Mouse (Mus musculus) midbrain, embryonic 15.5 days (tissue): ENCODE results near the gene Tmem223. TPM values are rescaled to one million over a fixed set of nuclear protein-coding genes. Genes with fewer than 3 reads are reported as not detected.
A peak's percentile ranks its signal among the peaks of the same experiment; 100 is the strongest.

ENCODE experiments used
- ATAC-seq: fragments of 200-750 bp; cut with Nextera tagmentation; replicated peaks from 2 replicates; pipeline ENCODE4 v1.8.0; 2017; ENCODE audit warnings: moderate TSS enrichment
- H3K27ac ChIP-seq: fragments of 300-500 bp; sonication (generic); 2 replicates; pipeline ENCODE4 v1.5.1; 2015; ENCODE audit warnings: mild to moderate bottlenecking, inconsistent platforms
- H3K27me3 ChIP-seq: fragments of 300-500 bp; sonication (generic); replicated peaks from 2 replicates; pipeline ENCODE4 v1.6.1; 2015; ENCODE audit warnings: inconsistent platforms
- H3K36me3 ChIP-seq: fragments of 300-500 bp; sonication (generic); replicated peaks from 2 replicates; pipeline ENCODE4 v1.6.1; 2015; ENCODE audit warnings: inconsistent platforms
- H3K4me1 ChIP-seq: fragments of 300-500 bp; sonication (generic); 2 replicates; pipeline ENCODE4 v1.6.1; 2015; ENCODE audit warnings: inconsistent platforms
- H3K4me2 ChIP-seq: fragments of 300-500 bp; sonication (generic); 2 replicates; pipeline ENCODE4 v1.6.1; 2015; ENCODE audit warnings: inconsistent platforms, mild to moderate bottlenecking, moderate library complexity
- H3K4me3 ChIP-seq: fragments of 300-500 bp; sonication (generic); 2 replicates; pipeline ENCODE4 v1.5.1; 2015; ENCODE audit warnings: mild to moderate bottlenecking, inconsistent platforms
- H3K9ac ChIP-seq: fragments of 300-500 bp; sonication (generic); 2 replicates; pipeline ENCODE4 v1.6.1; 2015; ENCODE audit warnings: mild to moderate bottlenecking, inconsistent platforms
- H3K9me3 ChIP-seq: fragments of 300-500 bp; sonication (generic); 2 replicates; pipeline ENCODE4 v1.6.1; 2016; ENCODE audit warnings: inconsistent platforms
- WGBS: fragments of 180-500 bp; shearing (Covaris S2); methylation state at CpG from one replicate; pipeline ENCODE4 v1.1.7; 2015; ENCODE audit warnings: mixed read lengths; 5-methylcytosine and 5-hydroxymethylcytosine counted together
- polyA plus RNA-seq: library from polyadenylated mRNA; unstranded; fragments of >200 nt; fragmentation: Nextera tagmentation; extraction: Ambion mirVana; gene quantifications from 2 replicates; pipeline ENCODE4 v1.2.1, GENCODE M21; 2015

Tmem223 gene
- polyA plus RNA-seq: 212 and 213 TPM in 2 replicates

DNA sequence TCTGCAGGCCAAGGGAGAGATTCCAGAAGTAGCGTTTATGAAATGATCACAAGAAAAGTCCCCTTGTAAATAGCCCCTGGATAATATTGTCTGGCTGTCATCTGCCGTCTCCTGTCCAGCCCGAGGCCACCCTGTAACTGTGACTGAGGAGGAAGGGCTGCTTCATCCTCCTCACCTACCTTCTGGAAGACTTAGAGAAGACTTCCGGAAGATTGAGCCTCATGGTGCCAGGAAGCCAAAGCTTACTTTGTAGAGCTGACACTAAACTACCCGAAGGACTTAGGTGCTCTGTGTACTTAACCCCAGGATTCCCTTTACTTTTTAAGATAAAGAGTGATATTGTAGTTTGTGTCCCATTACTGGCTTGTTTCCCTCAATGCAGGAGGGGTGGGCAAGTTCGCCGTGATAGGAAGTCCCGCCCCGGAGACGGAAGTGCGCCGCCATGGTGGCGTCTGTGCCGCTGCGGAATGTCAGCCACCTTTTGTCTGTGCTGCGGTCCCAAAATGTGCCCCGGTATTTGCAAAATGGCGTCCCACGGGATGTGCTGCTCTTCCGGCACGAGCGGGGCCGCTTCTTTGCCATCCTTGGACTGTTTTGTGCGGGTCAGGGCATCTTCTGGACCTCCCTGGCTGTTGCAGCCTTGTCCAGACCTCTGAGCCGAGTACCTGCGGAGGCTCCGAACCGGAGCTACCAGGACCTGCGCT, at the start of gene Tmem223:
Gene Tmem223 (plus strand): TSS at position 430 of the 704 bp plus-strand sequence.
- Histone ChIP-seq H3K4me2 (peak within 1 kb of the TSS; percentile 68), H3K9me3 (no peaks in the 10 kb centered on the region), H3K27ac (peak within 1 kb of the TSS; percentile 93), H3K9ac (peak within 1 kb of the TSS; percentile 97), H3K36me3 (peaks cover 38% of the 10 kb centered on the region), H3K4me3 (peak within 1 kb of the TSS; percentile 92), H3K27me3 (no peaks in the 10 kb centered on the region), H3K4me1 (peaks cover 38% of the 10 kb centered on the region)
- WGBS: 20% methylated on average over 29 of the region's 29 CpGs
- peak; percentile 44; the same call in 1 of the 2 replicates for ATAC-seq

DNA sequence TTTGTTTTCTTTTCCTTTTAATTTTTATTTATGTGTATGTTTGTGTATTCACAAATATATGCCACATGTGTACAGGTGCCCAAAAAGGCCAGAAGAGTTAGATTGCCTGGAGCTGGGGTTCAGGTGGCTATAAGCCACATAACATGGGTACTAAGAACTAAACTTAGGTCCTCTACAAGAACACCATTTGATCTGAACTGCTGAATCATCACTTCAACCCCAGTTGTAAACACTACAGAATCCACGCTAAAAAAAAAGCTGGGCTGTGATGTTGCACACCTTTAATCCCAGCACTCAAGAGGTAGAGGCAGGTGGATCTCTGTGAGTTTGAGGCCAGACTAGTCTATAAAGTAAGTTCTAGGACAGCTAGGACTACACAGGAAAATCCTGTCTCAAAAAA, 49.4 kb upstream of the Tmem223 start:
- ATAC-seq: no peak
- no peaks in the 10 kb centered on the region for H3K27me3 ChIP-seq
- H3K36me3 ChIP-seq: peaks cover 8% of the 10 kb centered on the region
- no peaks in the 10 kb centered on the region for H3K9me3 ChIP-seq
- H3K4me2 ChIP-seq: peak overlapping the region; percentile 69
- no peak overlapping the region for H3K9ac ChIP-seq
- H3K27ac ChIP-seq: no peak overlapping the region
- WGBS: 91% methylated on average over 1 of the region's 1 CpGs
- peaks cover 32% of the 10 kb centered on the region for H3K4me1 ChIP-seq
- peak overlapping the region; percentile 82; the same call in 1 of the 2 replicates for H3K4me3 ChIP-seq

DNA sequence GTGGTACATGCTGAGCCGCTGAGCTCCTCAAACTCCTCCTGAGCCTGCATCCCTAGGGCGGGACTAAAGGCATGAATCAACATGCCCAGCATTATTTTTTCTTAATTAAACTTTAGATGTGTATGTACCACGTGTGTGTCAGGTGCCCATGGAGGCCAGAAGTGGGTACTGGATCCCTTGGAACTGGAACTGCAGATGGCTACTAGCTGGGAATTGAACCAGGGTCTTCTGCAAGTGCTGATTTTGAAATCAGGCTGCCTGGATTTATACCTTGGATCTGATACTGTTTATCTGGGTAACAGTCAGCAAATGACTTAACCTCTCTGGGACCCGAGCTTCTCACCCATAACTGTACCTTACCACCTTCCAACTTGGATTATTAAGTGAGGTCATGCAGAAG, 48.8 kb upstream of the Tmem223 start:
- H3K9me3 ChIP-seq: no peaks in the 10 kb centered on the region
- H3K27ac ChIP-seq: peak overlapping the region; percentile 98
- ATAC-seq: no peak
- peaks cover 8% of the 10 kb centered on the region for H3K36me3 ChIP-seq
- peak overlapping the region; percentile 82 for H3K4me3 ChIP-seq
- peak overlapping the region; percentile 69 for H3K4me2 ChIP-seq
- H3K27me3 ChIP-seq: no peaks in the 10 kb centered on the region
- peaks cover 32% of the 10 kb centered on the region for H3K4me1 ChIP-seq
- H3K9ac ChIP-seq: peak overlapping the region; percentile 95
- WGBS: 69% methylated on average over 4 of the region's 4 CpGs

DNA sequence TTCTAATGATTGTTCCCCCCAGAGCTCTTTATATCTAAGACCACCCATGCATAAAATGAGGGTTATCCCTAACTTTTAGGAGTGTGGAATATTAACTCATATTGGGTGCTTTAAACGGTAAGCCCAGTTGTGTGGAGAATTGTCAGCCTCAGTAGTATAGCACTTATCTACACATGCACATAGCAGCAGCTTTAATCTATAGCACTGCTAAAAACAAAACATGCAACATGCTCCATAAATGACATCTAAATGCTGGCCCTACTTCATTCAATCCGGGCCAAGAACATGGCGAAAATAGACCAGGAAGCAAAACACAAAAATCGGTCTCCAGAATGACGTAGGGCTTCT, 48.3 kb upstream of the Tmem223 start:
- 0% methylated on average over 5 of the region's 5 CpGs for WGBS
- peaks cover 32% of the 10 kb centered on the region for H3K4me1 ChIP-seq
- peak overlapping the region; percentile 82 for H3K4me3 ChIP-seq
- H3K27ac ChIP-seq: peak overlapping the region; percentile 98
- H3K9me3 ChIP-seq: no peaks in the 10 kb centered on the region
- peak overlapping the region; percentile 95 for H3K9ac ChIP-seq
- H3K27me3 ChIP-seq: no peaks in the 10 kb centered on the region
- peaks cover 8% of the 10 kb centered on the region for H3K36me3 ChIP-seq
- peak overlapping the region; percentile 69 for H3K4me2 ChIP-seq
- ATAC-seq: peak; percentile 25; the same call in 1 of the 2 replicates

DNA sequence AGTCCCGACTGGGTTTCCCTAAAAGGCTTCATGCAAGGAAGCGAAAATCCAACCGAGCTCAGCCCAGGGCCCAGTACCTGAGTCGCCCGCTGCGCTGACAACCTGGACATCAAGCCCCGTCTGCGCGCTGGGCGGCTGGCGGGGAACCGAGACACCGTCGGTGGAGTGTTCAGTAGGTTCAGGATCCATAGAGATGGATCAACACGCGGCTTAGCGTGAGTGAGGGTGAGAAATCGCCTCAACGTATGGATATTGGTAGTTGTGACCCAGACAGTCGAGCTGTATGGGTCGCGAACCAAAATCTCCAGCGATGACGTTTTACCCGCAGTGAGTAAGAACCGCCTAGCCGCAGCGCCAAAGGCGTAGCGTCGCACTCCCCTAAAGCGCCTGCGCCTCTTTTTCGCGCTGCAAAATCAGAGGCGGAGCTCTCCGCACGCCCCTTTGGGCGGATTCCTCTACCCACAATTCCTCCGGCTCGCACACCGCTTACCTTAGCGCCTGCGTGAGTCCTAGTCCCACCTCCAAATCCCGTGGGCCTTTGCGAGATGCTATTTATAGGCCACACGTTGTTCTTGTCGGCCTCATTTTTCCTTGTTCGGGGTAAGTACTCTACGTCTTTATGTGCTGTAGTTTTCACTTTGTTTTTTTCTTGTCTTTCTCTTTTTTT, 47.8 kb upstream of the Tmem223 start, which contains the start of gene Slc3a2:
Gene Slc3a2 (minus strand): TSS at position 463 of the 667 bp plus-strand sequence.
- ATAC-seq: peak; percentile 97
- peak within 1 kb of the TSS; percentile 82 for H3K4me3 ChIP-seq

DNA sequence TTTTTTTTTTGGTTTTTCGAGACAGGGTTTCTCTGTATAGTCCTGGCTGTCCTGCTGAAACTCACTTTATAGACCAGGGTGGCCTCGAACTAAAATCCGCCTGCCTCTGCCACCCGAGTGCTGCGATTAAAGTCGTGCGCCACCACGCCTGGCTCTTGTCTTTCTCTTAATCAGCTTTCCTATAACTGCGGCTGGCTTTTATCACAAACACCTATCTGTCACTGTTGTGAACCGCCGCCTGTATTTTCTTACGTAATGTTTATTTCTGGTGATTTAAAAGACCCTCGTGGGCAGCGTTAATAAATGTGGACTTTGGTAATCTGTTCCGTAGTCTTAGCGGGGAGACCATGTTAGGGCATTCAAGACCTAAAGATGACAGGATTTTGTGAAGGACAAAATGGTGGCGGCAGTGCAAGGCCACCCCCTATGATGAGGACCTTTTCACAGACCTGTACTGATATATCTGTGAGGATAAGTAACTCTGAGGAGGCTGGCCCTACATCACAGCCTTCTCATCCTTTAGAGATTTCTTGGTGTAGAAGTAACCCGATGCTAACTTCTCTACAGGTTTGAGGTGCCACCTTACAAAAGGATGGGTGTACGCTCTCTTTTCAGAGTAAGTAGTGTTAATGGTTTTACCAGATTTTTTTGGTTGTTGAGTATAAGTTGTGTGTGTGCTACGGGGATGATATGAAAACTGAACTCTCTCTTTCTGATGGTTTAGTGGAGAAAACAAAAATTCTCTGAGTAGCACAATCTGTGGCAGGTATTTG, 47.0 kb upstream of the Tmem223 start:
- under 1% methylated on average over 20 of the region's 20 CpGs for WGBS
- ATAC-seq: peak; percentile 0

More for the DNA sequence above, 47.8 kb upstream of the Tmem223 start, which contains the start of gene Slc3a2:
- Histone ChIP-seq H3K4me2 (peak within 1 kb of the TSS; percentile 69), H3K27ac (peak within 1 kb of the TSS; percentile 98), H3K9ac (peak within 1 kb of the TSS; percentile 95), H3K27me3 (no peaks in the 10 kb centered on the region), H3K4me1 (peaks cover 32% of the 10 kb centered on the region), H3K9me3 (no peaks in the 10 kb centered on the region), H3K36me3 (peaks cover 8% of the 10 kb centered on the region)
- WGBS: under 1% methylated on average over 50 of the region's 50 CpGs

DNA sequence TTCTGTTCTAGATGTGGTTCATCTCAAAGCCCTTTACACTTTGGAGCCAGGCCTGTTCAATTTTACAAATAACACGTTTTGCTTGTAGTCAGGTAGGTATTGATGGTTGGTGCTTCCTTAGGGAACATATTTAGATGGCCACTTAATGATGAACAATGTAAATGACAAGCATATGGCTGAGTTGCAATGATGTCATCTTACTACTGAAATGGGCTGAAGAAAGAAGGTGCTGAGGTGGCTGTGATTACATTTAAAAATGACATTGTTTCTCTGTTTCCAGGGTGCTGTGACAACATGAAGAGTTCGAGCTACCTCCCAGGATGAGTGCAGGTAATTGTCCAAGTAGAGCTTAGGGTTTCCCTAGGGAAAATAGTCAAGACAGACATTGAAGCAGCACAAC, 46.4 kb upstream of the Tmem223 start:
- Histone ChIP-seq H3K9me3 (no peaks in the 10 kb centered on the region), H3K36me3 (peaks cover 8% of the 10 kb centered on the region), H3K9ac (peak overlapping the region; percentile 91), H3K4me2 (peak overlapping the region; percentile 69), H3K4me1 (peaks cover 32% of the 10 kb centered on the region), H3K27ac (peak overlapping the region; percentile 79; the same call in 1 of the 2 replicates), H3K27me3 (no peaks in the 10 kb centered on the region), H3K4me3 (peak overlapping the region; percentile 82)
- ATAC-seq: no peak
- 1% methylated on average over 2 of the region's 2 CpGs for WGBS

More for the DNA sequence above, 47.0 kb upstream of the Tmem223 start:
- H3K9ac ChIP-seq: peak overlapping the region; percentile 91
- peaks cover 32% of the 10 kb centered on the region for H3K4me1 ChIP-seq
- peaks cover 8% of the 10 kb centered on the region for H3K36me3 ChIP-seq
- H3K4me3 ChIP-seq: peak overlapping the region; percentile 82
- H3K27me3 ChIP-seq: no peaks in the 10 kb centered on the region
- H3K9me3 ChIP-seq: no peaks in the 10 kb centered on the region
- H3K4me2 ChIP-seq: peak overlapping the region; percentile 69
- peak overlapping the region; percentile 79 for H3K27ac ChIP-seq

DNA sequence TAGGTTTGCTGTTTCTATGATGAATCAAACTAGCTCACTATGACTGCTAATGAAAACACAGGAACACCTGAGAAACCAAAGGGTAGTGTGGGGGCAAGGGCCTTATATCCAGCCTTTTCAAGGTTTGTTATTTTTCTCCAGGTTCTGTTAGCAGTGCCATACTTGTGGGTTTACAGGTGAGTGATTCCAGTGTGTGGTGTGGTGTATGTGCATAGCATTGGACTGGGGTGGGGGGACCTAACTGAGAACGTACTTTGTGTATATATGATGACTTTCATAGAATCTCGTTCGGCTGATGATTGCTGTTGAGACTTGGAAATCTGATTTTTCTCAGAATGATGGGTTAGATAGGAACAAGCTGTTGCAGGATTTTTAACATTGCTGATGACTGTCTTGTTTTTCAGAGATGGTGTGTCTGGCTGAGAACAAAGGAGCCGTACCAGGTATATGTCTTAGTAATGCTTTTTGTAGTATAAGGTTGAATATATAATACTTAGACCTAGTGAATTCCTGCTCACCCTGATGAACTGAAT, 45.6 kb upstream of the Tmem223 start:
- H3K9ac ChIP-seq: peak overlapping the region; percentile 91; the same call in 1 of the 2 replicates
- peaks cover 8% of the 10 kb centered on the region for H3K36me3 ChIP-seq
- peaks cover 32% of the 10 kb centered on the region for H3K4me1 ChIP-seq
- no peaks in the 10 kb centered on the region for H3K27me3 ChIP-seq
- H3K9me3 ChIP-seq: no peaks in the 10 kb centered on the region
- peak overlapping the region; percentile 69; the same call in 1 of the 2 replicates for H3K4me2 ChIP-seq
- no peak for ATAC-seq
- 59% methylated on average over 4 of the region's 4 CpGs for WGBS
- H3K4me3 ChIP-seq: peak overlapping the region; percentile 82; the same call in 1 of the 2 replicates
- no peak overlapping the region for H3K27ac ChIP-seq

DNA sequence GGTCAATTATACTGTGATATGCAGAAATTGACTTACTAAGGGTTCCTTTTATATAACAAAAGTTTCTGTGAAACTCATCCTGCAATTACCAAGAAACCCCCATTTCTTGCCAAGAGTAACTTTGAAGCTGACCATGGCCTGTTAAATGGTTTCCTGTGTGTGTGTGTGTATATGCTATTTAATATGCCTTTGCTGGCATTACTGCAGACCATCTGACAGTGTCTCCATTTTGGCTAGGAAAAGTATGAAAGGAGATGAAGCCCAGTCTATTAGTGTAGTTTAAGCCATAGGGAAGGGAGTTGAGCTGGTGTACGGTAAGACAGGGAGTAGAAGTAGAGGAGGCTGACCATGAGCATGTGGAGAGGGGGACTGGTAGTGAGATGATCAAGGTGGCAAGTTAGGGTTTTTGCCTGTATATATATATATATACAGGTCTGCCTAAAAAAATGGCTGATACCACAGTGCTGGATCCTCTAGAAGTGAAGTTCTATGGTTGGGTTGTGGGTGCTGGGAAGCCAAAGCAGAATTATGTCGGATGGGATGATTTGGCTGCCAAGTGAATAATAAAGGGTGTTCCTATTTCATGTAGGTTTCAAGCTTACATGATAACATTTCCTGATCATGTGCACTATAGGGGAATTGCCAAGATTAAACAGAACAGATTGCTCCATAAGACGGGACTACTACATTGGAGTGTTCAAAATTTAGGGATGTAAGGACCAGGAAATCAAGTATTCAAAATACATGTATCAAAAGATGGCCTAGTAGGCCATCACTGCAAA, 44.0 kb upstream of the Tmem223 start:
- H3K9me3 ChIP-seq: no peaks in the 10 kb centered on the region
- ATAC-seq: no peak
- H3K9ac ChIP-seq: no peak overlapping the region
- H3K27me3 ChIP-seq: no peaks in the 10 kb centered on the region
- H3K36me3 ChIP-seq: peaks cover 8% of the 10 kb centered on the region
- no peak overlapping the region for H3K4me2 ChIP-seq
- peaks cover 23% of the 10 kb centered on the region for H3K4me1 ChIP-seq
- WGBS: 21% methylated on average over 3 of the region's 3 CpGs
- H3K27ac ChIP-seq: no peak overlapping the region
- no peak overlapping the region for H3K4me3 ChIP-seq

DNA sequence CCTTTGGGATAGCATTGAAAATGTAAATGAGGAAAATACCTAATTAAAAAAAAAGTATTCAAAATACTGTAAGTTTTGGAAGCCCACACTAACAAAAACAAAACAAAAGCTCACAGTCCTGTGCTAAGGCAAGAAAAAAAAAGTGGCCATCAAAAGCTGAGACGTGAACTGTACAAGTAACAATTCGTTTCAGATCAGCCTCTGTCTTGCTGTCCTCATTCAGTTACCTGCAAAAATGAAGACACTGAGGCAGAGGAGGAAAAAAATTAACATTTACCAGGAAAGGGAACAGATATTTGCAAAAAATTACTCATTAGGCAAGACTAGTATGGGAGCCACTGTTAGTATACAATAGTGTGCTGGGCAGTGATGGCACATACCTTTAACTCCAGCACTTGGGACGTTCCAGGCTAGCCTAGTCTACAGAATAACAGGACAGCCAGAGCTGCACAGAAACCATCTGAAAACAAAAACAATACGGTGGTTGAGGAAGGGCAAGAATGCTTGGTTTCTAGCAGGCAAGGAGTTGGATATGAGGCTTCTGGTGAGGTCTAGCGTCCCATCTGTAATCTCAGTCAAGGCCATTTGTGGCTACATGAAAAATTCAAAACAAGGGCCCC, 43.2 kb upstream of the Tmem223 start:
- no peak for ATAC-seq
- no peak overlapping the region for H3K4me3 ChIP-seq
- no peak overlapping the region for H3K27ac ChIP-seq
- WGBS: 24% methylated on average over 5 of the region's 5 CpGs
- H3K4me2 ChIP-seq: no peak overlapping the region
- no peak overlapping the region for H3K9ac ChIP-seq
- peaks cover 15% of the 10 kb centered on the region for H3K4me1 ChIP-seq
- H3K36me3 ChIP-seq: peaks cover 8% of the 10 kb centered on the region
- no peaks in the 10 kb centered on the region for H3K9me3 ChIP-seq
- no peaks in the 10 kb centered on the region for H3K27me3 ChIP-seq
